Mouse (Mus musculus) kidney, postnatal 14 days (tissue): Measurements from ENCODE around the gene Tst.
A peak's percentile ranks its signal among the peaks of the same experiment; 100 is the strongest.

Experiments used
- DNase-seq: peaks from one replicate; pipeline ENCODE4 v3.0.0; 2022; ENCODE audit warnings: mixed read lengths

Tst gene

GRCm38 (mm10) chr15:78405517-78406211 lies at the start of gene Tst:
Gene Tst (minus strand): TSS chr15:78405907.
- peak; percentile 97 for DNase-seq

- DNase-seq, result no peak
These were observed 49.5 kb upstream of the Tst start for GRCm38 (mm10) chr15:78455168-78455567.

GRCm38 (mm10) chr15:78452929-78453328 lies 47.2 kb upstream of the Tst start:
- no peak for DNase-seq

- no peak for DNase-seq
These were observed 45.5 kb upstream of the Tst start for GRCm38 (mm10) chr15:78451201-78451600.

- DNase-seq, result no peak
These were observed 44.7 kb upstream of the Tst start for GRCm38 (mm10) chr15:78450419-78450768.

GRCm38 (mm10) chr15:78449694-78450418 lies 44.1 kb upstream of the Tst start:
- DNase-seq, result peak; percentile 41

- peak; percentile 38 for DNase-seq
These were observed 43.4 kb upstream of the Tst start for GRCm38 (mm10) chr15:78449131-78449530.

GRCm38 (mm10) chr15:78447746-78448535 lies 42.2 kb upstream of the Tst start:
- DNase-seq, result peak; percentile 96

- no peak for DNase-seq
These were observed 41.4 kb upstream of the Tst start for GRCm38 (mm10) chr15:78447121-78447520.

- no peak for DNase-seq
These were observed 38.1 kb upstream of the Tst start for GRCm38 (mm10) chr15:78443857-78444256.

GRCm38 (mm10) chr15:78442231-78442630 lies 36.5 kb upstream of the Tst start:
- no peak for DNase-seq

- DNase-seq, result no peak
These were observed 33.3 kb upstream of the Tst start for GRCm38 (mm10) chr15:78438973-78439372.

- DNase-seq, result no peak
These were observed 32.8 kb upstream of the Tst start for GRCm38 (mm10) chr15:78438505-78438904.

- DNase-seq, result no peak
These were observed 32.3 kb upstream of the Tst start for GRCm38 (mm10) chr15:78438018-78438394.

- peak; percentile 42 for DNase-seq
These were observed 31.7 kb upstream of the Tst start for GRCm38 (mm10) chr15:78437237-78438017.

GRCm38 (mm10) chr15:78436380-78437192 lies 30.9 kb upstream of the Tst start:
- DNase-seq, result peak; percentile 88

GRCm38 (mm10) chr15:78435681-78436080 lies 30.0 kb upstream of the Tst start:
- DNase-seq, result no peak

GRCm38 (mm10) chr15:78434896-78435520 lies 29.3 kb upstream of the Tst start:
- peak; percentile 43 for DNase-seq

- peak; percentile 77 for DNase-seq
These were observed 25.9 kb upstream of the Tst start for GRCm38 (mm10) chr15:78431541-78432121.

- DNase-seq, result no peak
These were observed 25.2 kb upstream of the Tst start for GRCm38 (mm10) chr15:78430874-78431273.
